Mouse (Mus musculus) thymus, postnatal 36 days (tissue): ENCODE measurements at regions not wholly inside any gene's neighbourhood (a gene's known extent, or its start where the extent isn't known, plus 50 kb on each side); places are given as distances from the start of the nearest gene placed in this dataset.

ENCODE experiments used
- DNase-seq, 2 experiments: peaks; one replicate each; pipeline ENCODE4 v3.0.0; 2022; ENCODE audit warnings: mixed read lengths in 2 of 2

- DNase-seq: no peak
These were observed 52.1 kb upstream of the Dlx4 start for GRCm38 (mm10) chr11:95198196-95198595.

GRCm38 (mm10) chr11:95200971-95201370, 54.9 kb upstream of the Dlx4 start:
- DNase-seq: no peak

GRCm38 (mm10) chr11:95210185-95211030, 50.9 kb upstream of the Tac4 start:
- peak in 1 of 2 experiments; percentile 24 for DNase-seq

GRCm38 (mm10) chr11:95211031-95211425, 50.3 kb upstream of the Tac4 start:
- no peak for DNase-seq
